Mouse (Mus musculus): ENCODE data around the gene Rala. TPM values are rescaled to one million over a fixed set of nuclear protein-coding genes. Genes with fewer than 3 reads are reported as not detected.

Gene Rala
- polyA plus RNA-seq (2012; rRNA removed) = 2.4 and 7.5 TPM in 2 replicates
- polyA plus RNA-seq (2014; fragmentation: Nextera tagmentation; extraction: Ambion mirVana) = 15.4 and 17.2 TPM in 2 replicates

DNA sequence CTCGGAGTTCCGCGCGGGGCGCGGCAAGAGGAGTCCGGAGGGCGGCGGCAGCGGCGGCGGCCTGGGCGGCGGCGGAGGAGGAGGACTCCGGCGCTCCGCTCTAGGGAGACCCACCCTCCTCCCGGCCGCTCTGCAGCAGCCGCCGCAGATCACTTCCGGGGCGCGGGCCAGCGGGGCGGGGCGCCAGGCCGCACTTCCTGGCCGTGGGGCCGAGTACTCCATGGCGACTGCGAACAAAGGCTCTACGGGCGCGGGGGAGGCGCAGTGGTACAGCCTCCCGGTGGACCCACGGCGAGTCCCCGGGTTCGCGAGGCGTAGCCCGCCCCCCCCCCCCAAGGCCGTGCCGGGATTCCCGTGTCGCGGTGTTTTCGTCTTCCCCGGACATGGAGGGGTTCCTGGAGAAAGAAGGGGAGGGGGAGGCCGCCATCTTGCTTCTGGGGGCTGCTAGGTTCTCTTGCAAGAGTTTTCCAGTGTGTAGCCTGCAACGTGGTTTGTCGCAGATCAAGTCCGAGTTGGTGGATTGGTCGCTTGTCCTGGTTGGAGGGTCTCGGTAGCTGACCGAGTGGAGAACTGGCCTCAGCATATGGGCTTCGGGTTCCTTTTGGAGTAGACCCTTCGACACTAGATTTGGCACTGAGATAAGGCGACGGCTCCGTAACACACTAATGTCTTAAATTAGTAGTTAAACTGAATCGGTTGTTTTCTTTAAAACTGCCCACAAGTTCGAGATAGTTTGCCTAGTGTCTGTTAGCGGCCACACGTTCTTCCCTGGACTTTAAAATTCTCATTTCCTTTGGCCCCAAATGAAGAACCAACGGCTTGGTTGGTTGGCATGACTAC, at the start of gene Rala:
TSS of gene Rala (minus strand) at position 162 of the 840 bp plus-strand sequence.
- peak within 1 kb of the TSS; percentile 84 for H3K9ac ChIP-seq (replicated peaks)
- H3K4me2 ChIP-seq (ENCODE audit: low read depth) = peak within 1 kb of the TSS; percentile 85
- ATAC-seq (ENCODE audit: insufficient read depth) (peak; percentile 99), DNase-seq (ENCODE audit: low read depth in 3 of 3, low spot score in 3 of 3) (peak; percentile 65 to 70 (median 68))
- H3K27ac ChIP-seq = no peak within 1 kb of the TSS; the same call in 1 of the 2 replicates
- H3K4me3 ChIP-seq (ENCODE audit: insufficient read depth in 1 of 2, low read depth in 2 of 2, low read length in 2 of 2) = peak within 1 kb of the TSS; percentile 85 to 97
- no peaks in the 10 kb centered on the region for H3K27me3 ChIP-seq (ENCODE audit: control insufficient read depth, insufficient read depth, low read length)
- TF ChIP-seq EP300 (IDR thresholded peaks at IDR 0.05; ENCODE audit: low read depth) = no peak
- TF ChIP-seq CTCF (IDR thresholded peaks at IDR 0.05; ENCODE audit: low read depth) = no peak
- H3K36me3 ChIP-seq (replicated peaks; ENCODE audit: control insufficient read depth, insufficient read depth, low read depth) = no peaks in the 10 kb centered on the region
- whole genome bisulfite sequencing (ENCODE audit: insufficient replicate concordance) = 7% methylated on average over 55 of the region's 69 CpGs
- H3K4me1 ChIP-seq (replicated peaks; ENCODE audit: control insufficient read depth in 2 of 2, insufficient read depth in 2 of 2, low read length in 1 of 2) = peaks cover 7 to 10% of the 10 kb centered on the region in 2 experiments; a peak in 3 of 4 replicates
- H3K9me3 ChIP-seq (ENCODE audit: control insufficient read depth, low read length) = no peaks in the 10 kb centered on the region

DNA sequence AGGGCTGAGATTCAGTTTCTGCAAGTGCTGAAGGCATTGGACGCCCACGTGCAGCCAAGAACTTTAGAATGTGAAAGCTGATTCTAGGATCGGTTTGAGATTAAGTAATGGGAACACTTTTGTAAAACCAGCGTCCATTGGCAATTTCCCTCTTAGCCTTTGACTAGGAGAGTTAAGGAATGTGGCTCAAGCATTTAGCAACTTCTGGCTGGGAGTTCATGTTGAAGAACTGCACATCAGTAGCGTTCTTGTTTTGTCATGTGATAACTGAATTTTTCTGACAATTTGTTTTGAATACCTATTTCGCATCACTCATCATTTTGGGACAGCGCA, 49.4 kb upstream of the Rala start:
- Histone ChIP-seq H3K36me3 (replicated peaks; ENCODE audit: control insufficient read depth, insufficient read depth, low read depth) (no peaks in the 10 kb centered on the region; the same call in 1 of the 2 replicates), H3K9me3 (ENCODE audit: control insufficient read depth, low read length) (no peaks in the 10 kb centered on the region), H3K27ac (no peak overlapping the region), H3K4me1 (replicated peaks; ENCODE audit: control insufficient read depth in 2 of 2, insufficient read depth in 2 of 2, low read length in 1 of 2) (peaks cover 0 to 6% of the 10 kb centered on the region in 2 experiments; a peak in 1 of 4 replicates), H3K9ac (replicated peaks) (peak overlapping the region; percentile 83), H3K4me3 (ENCODE audit: insufficient read depth in 1 of 2, low read depth in 2 of 2, low read length in 2 of 2) (peak overlapping the region; percentile 78 to 90), H3K4me2 (ENCODE audit: low read depth) (peak overlapping the region; percentile 73), H3K27me3 (ENCODE audit: control insufficient read depth, insufficient read depth, low read length) (no peaks in the 10 kb centered on the region)
- TF ChIP-seq EP300 (IDR thresholded peaks at IDR 0.05; ENCODE audit: low read depth) (no peak), CTCF (IDR thresholded peaks at IDR 0.05; ENCODE audit: low read depth) (no peak)
- ATAC-seq (ENCODE audit: insufficient read depth) (no peak), DNase-seq (ENCODE audit: low read depth in 3 of 3, low spot score in 3 of 3) (no peak)
- 30% methylated on average over 7 of the region's 7 CpGs for WGBS (ENCODE audit: insufficient replicate concordance)

DNA sequence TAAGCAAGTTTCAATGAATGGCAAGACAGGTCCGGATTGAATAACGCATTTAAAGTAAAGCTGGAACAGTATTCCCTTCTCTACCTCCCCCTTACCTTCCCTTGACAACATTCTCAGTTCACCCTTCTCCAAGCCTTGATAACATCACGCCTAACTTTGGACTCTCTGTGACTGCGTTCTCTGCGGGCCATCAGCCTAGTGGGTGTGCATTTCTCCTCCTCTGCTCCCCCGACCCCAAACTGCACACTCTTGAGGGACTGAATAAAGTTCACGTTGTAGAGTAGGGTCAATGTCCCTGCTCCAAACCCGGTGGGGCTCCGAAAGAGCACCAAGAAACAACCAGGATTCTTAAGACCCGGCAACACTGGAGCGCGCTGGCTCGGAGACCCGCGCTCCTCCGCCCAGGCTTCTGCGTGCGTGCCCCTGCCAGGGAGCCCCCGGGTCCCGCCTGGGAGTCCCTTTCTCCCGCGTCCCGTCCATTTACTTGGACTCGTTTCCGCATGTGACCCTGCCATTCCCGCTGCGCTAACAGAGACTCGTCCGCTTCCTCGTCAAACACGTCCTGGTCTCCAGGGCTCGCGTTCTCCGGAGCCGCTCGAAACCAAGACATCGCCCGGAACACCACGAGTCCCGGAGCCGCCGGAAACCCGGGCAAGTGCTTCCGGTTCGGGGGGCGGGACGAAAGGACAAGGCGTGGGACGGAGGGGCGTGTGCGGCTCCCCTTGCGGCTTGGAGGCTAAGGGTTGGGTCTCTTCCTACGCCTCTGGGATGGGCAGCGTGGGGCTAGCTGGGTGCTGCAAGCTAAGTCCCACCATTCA, 48.9 kb upstream of the Rala start, which contains the start of gene Yae1d1:
TSS of gene Yae1d1 (minus strand) at position 653 of the 818 bp plus-strand sequence.
- TF ChIP-seq EP300 (IDR thresholded peaks at IDR 0.05; ENCODE audit: low read depth) (no peak), CTCF (IDR thresholded peaks at IDR 0.05; ENCODE audit: low read depth) (peak; percentile 64)
- under 1% methylated on average over 54 of the region's 54 CpGs for WGBS (ENCODE audit: insufficient replicate concordance)
- DNase-seq (ENCODE audit: low read depth in 3 of 3, low spot score in 3 of 3) (peak; percentile 66 to 75 (median 71)), ATAC-seq (ENCODE audit: insufficient read depth) (peak; percentile 90)
- H3K4me1 ChIP-seq (replicated peaks; ENCODE audit: control insufficient read depth in 2 of 2, insufficient read depth in 2 of 2, low read length in 1 of 2) = peaks cover 0 to 6% of the 10 kb centered on the region in 2 experiments; a peak in 1 of 4 replicates
- H3K9ac ChIP-seq (replicated peaks) = peak within 1 kb of the TSS; percentile 83
- peak within 1 kb of the TSS; percentile 73 for H3K4me2 ChIP-seq (ENCODE audit: low read depth)
- H3K36me3 ChIP-seq (replicated peaks; ENCODE audit: control insufficient read depth, insufficient read depth, low read depth) = no peaks in the 10 kb centered on the region; the same call in 1 of the 2 replicates
- no peaks in the 10 kb centered on the region for H3K27me3 ChIP-seq (ENCODE audit: control insufficient read depth, insufficient read depth, low read length)
- H3K9me3 ChIP-seq (ENCODE audit: control insufficient read depth, low read length) = no peaks in the 10 kb centered on the region
- peak within 1 kb of the TSS; percentile 78 to 90 for H3K4me3 ChIP-seq (ENCODE audit: insufficient read depth in 1 of 2, low read depth in 2 of 2, low read length in 2 of 2)
- peak within 1 kb of the TSS; percentile 37 for H3K27ac ChIP-seq

DNA sequence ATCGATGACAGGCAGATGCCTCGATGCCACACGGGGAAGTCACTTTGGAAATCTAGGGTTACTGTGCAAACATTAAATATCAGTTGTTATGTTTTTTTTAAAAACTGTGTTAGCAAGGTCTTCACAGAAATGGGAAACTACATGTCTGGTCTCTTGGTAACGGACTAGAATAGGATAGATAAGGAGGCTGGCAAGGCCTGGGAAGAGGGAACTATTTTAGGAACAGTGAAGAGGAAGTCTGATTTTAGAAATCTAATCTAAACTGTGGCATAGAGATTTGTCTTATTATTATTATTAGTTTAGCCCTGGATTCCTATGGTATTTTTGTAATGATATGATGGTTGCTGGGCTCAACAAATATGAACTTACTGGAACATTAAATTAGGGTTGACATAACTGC, 48.0 kb upstream of the Rala start:
- Histone ChIP-seq H3K4me2 (ENCODE audit: low read depth) (peak overlapping the region; percentile 73), H3K36me3 (replicated peaks; ENCODE audit: control insufficient read depth, insufficient read depth, low read depth) (peaks cover 1% of the 10 kb centered on the region), H3K4me1 (replicated peaks; ENCODE audit: control insufficient read depth in 2 of 2, insufficient read depth in 2 of 2, low read length in 1 of 2) (peaks cover 0 to 6% of the 10 kb centered on the region in 2 experiments; a peak in 1 of 4 replicates), H3K27ac (no peak overlapping the region), H3K4me3 (ENCODE audit: insufficient read depth in 1 of 2, low read depth in 2 of 2, low read length in 2 of 2) (peak overlapping the region in 1 of 2 experiments; percentile 90; a peak in 2 of 4 replicates), H3K9me3 (ENCODE audit: control insufficient read depth, low read length) (no peaks in the 10 kb centered on the region), H3K27me3 (ENCODE audit: control insufficient read depth, insufficient read depth, low read length) (no peaks in the 10 kb centered on the region), H3K9ac (replicated peaks) (no peak overlapping the region; the same call in 1 of the 2 replicates)
- no peak for ATAC-seq (ENCODE audit: insufficient read depth)
- 48% methylated on average over 4 of the region's 4 CpGs for WGBS (ENCODE audit: insufficient replicate concordance)
- DNase-seq (ENCODE audit: low read depth in 3 of 3, low spot score in 3 of 3) = no peak
- TF ChIP-seq EP300 (IDR thresholded peaks at IDR 0.05; ENCODE audit: low read depth) (no peak), CTCF (IDR thresholded peaks at IDR 0.05; ENCODE audit: low read depth) (no peak)

All from liver, embryonic 14.5 days (tissue).